Mouse (Mus musculus) forebrain, embryonic 14.5 days (tissue): ENCODE data around the gene Zfp300. TPM values are rescaled to one million over a fixed set of nuclear protein-coding genes. Genes with fewer than 3 reads are reported as not detected.

Experiments used
- polyA plus RNA-seq: library from polyadenylated mRNA; unstranded; fragments of >200 nt; fragmentation: Nextera tagmentation; extraction: Ambion mirVana; gene quantifications from 2 replicates; pipeline ENCODE4 v1.2.1, GENCODE M21; 2014

Gene Zfp300
- polyA plus RNA-seq, 1 experiment from 2014 or later = 3.0 TPM

Other genes starting within 250 kb of the Zfp300 start
- gene Timp1, start 219.4 kb downstream of the Zfp300 start, polyA plus RNA-seq = 4.0 and 4.4 TPM in 2 replicates
- gene Syn1, start 168.5 kb downstream of the Zfp300 start, polyA plus RNA-seq = 28.8 and 36.1 TPM in 2 replicates
- 4.4 and 5.1 TPM in 2 replicates for gene Cfp, start 158.0 kb downstream of the Zfp300 start, polyA plus RNA-seq
- 11.0 and 12.4 TPM in 2 replicates for gene Elk1, start 138.9 kb downstream of the Zfp300 start, polyA plus RNA-seq
- gene Uxt, start 127.5 kb downstream of the Zfp300 start, polyA plus RNA-seq = 43.8 and 56.3 TPM in 2 replicates
- gene Zfp182, start 27.2 kb downstream of the Zfp300 start, polyA plus RNA-seq = 8.6 and 11.4 TPM in 2 replicates
- gene Spaca5, start 21.1 kb downstream of the Zfp300 start, polyA plus RNA-seq = not detected in 2 replicates
- not detected in 2 replicates for gene Ssxa1, start 26.3 kb upstream of the Zfp300 start, polyA plus RNA-seq
- not detected in 2 replicates for gene Gm21876, start 86.1 kb upstream of the Zfp300 start, polyA plus RNA-seq